Mouse (Mus musculus) G1E (cell line): Measurements from ENCODE around the gene Fbxw24. TPM values are rescaled to one million over a fixed set of nuclear protein-coding genes. Genes with fewer than 3 reads are reported as not detected.

Experiments used
- ATAC-seq: 2 replicates; pipeline ENCODE4 v1.8.0; 2016; ENCODE audit warnings: mild to moderate bottlenecking; ENCODE audit not compliant: insufficient number of reproducible peaks, poor library complexity, low FRiP score, severe bottlenecking; ENCODE audit errors: extremely low read depth
- DNase-seq: peaks from one replicate; pipeline ENCODE4 v3.0.0; 2012; ENCODE audit warnings: low spot score
- H3K27me3 ChIP-seq: 2 replicates; pipeline ENCODE4 v1.6.1; 2012; ENCODE audit warnings: mild to moderate bottlenecking, low read length, inconsistent platforms; ENCODE audit not compliant: insufficient read depth
- H3K36me3 ChIP-seq: replicated peaks from 2 replicates; pipeline ENCODE3; 2012; ENCODE audit warnings: mild to moderate bottlenecking, inconsistent platforms
- H3K4me1 ChIP-seq: 2 replicates; pipeline ENCODE4 v1.6.1; 2012; ENCODE audit warnings: low read depth, low read length, inconsistent platforms, mixed read lengths; ENCODE audit not compliant: insufficient read depth
- H3K4me3 ChIP-seq: 2 replicates; pipeline ENCODE4 v1.5.1; 2012; ENCODE audit warnings: low read depth, mild to moderate bottlenecking, inconsistent platforms, low read length, moderate library complexity, mixed read lengths
- H3K9me3 ChIP-seq: replicated peaks from 2 replicates; pipeline ENCODE4 v1.6.1; 2012; ENCODE audit warnings: inconsistent platforms
- CTCF ChIP-seq: IDR thresholded peaks from 2 replicates; pipeline ENCODE4 v1.5.1; 2012; ENCODE audit warnings: low read depth, low read length, inconsistent platforms, mixed read lengths
- GATA1 ChIP-seq: IDR thresholded peaks from 2 replicates; pipeline ENCODE4 v1.6.1; 2012; ENCODE audit warnings: borderline replicate concordance, low read length, inconsistent platforms, mixed read lengths
- GATA2 ChIP-seq: IDR thresholded peaks from 2 replicates; pipeline ENCODE4 v1.6.1; 2012; ENCODE audit warnings: low read depth, low read length, inconsistent platforms, borderline replicate concordance
- POLR2AphosphoS5 ChIP-seq: IDR thresholded peaks from 2 replicates; pipeline ENCODE4 v1.6.1; 2012; ENCODE audit warnings: low read depth, low read length, inconsistent platforms; ENCODE audit not compliant: insufficient replicate concordance
- TAL1 ChIP-seq: conservative IDR thresholded peaks from 2 replicates; pipeline ENCODE4 v1.6.1; 2012; ENCODE audit warnings: low read depth, low read length, inconsistent platforms, mixed read lengths
- polyA plus RNA-seq: library from polyadenylated mRNA; stranded (reverse); fragments of >175 nt; gene quantifications from 2 replicates; pipeline ENCODE4 v1.2.3, GENCODE M21; 2012
- total RNA-seq, 2 experiments: library from RNA; stranded (forward) in 1 of 2; stranded (reverse) in 1 of 2; fragments of 200-1000 nt in 1 of 2; fragments of >200 nt in 1 of 2; fragmentation: Nextera tagmentation in 1 of 2; gene quantifications; 2 replicates each; pipeline ENCODE4 v1.2.3; 2014 to 2017

Fbxw24 gene
- total and polyA plus RNA-seq, 3 experiments = not detected

- no peak overlapping the region for H3K4me3 ChIP-seq
- no peaks in the 10 kb centered on the region for H3K4me1 ChIP-seq
- H3K36me3 ChIP-seq = no peaks in the 10 kb centered on the region
- DNase-seq (no peak), ATAC-seq (no peak)
- TF ChIP-seq CTCF (no peak), POLR2AphosphoS5 (no peak), TAL1 (no peak), GATA2 (no peak), GATA1 (no peak)
- H3K9me3 ChIP-seq = no peaks in the 10 kb centered on the region
- no peaks in the 10 kb centered on the region for H3K27me3 ChIP-seq
Measured at GRCm38 (mm10) chr9:109552483-109552882, 73.4 kb downstream of the Fbxw24 start.

Other genes starting within 250 kb of the Fbxw24 start
- gene Fbxw22, start 221.8 kb downstream of the Fbxw24 start, total RNA-seq (2014; fragmentation: Nextera tagmentation) = not detected in 2 replicates
- gene Fbxw22, start 221.8 kb downstream of the Fbxw24 start, total RNA-seq (2017) = 0.06 and 0.11 TPM in 2 replicates
- not detected in 2 replicates for gene Fbxw22, start 221.8 kb downstream of the Fbxw24 start, polyA plus RNA-seq
- not detected in 2 replicates for gene Fbxw16, start 176.9 kb downstream of the Fbxw24 start, total RNA-seq (2014; fragmentation: Nextera tagmentation)
- not detected in 2 replicates for gene Fbxw16, start 176.9 kb downstream of the Fbxw24 start, total RNA-seq (2017)
- gene Fbxw16, start 176.9 kb downstream of the Fbxw24 start, polyA plus RNA-seq = not detected in 2 replicates
- not detected in 2 replicates for gene Fbxw19, start 130.2 kb downstream of the Fbxw24 start, total RNA-seq (2014; fragmentation: Nextera tagmentation)
- gene Fbxw19, start 130.2 kb downstream of the Fbxw24 start, total RNA-seq (2017) = 0.11 TPM in 1 of 2 replicates, not detected in the other
- gene Fbxw19, start 130.2 kb downstream of the Fbxw24 start, polyA plus RNA-seq = not detected in 2 replicates
- not detected in 2 replicates for gene Fbxw15, start 57.8 kb downstream of the Fbxw24 start, total RNA-seq (2014; fragmentation: Nextera tagmentation)
- not detected in 2 replicates for gene Fbxw15, start 57.8 kb downstream of the Fbxw24 start, total RNA-seq (2017)
- gene Fbxw15, start 57.8 kb downstream of the Fbxw24 start, polyA plus RNA-seq = not detected in 2 replicates
- gene Fbxw25, start 38.6 kb upstream of the Fbxw24 start, total RNA-seq (2014; fragmentation: Nextera tagmentation) = not detected in 2 replicates
- not detected in 2 replicates for gene Fbxw25, start 38.6 kb upstream of the Fbxw24 start, total RNA-seq (2017)
- not detected in 2 replicates for gene Fbxw25, start 38.6 kb upstream of the Fbxw24 start, polyA plus RNA-seq
- gene Fbxw18, start 76.6 kb upstream of the Fbxw24 start, total RNA-seq (2014; fragmentation: Nextera tagmentation) = not detected in 2 replicates
- 0.06 TPM in 1 of 2 replicates, not detected in the other for gene Fbxw18, start 76.6 kb upstream of the Fbxw24 start, total RNA-seq (2017)
- not detected in 2 replicates for gene Fbxw18, start 76.6 kb upstream of the Fbxw24 start, polyA plus RNA-seq
- not detected in 2 replicates for gene Fbxw26, start 120.0 kb upstream of the Fbxw24 start, total RNA-seq (2014; fragmentation: Nextera tagmentation)
- gene Fbxw26, start 120.0 kb upstream of the Fbxw24 start, total RNA-seq (2017) = 0.11 TPM in 1 of 2 replicates, not detected in the other
- gene Fbxw26, start 120.0 kb upstream of the Fbxw24 start, polyA plus RNA-seq = not detected in 2 replicates
- gene Fbxw27, start 164.6 kb upstream of the Fbxw24 start, total RNA-seq (2014; fragmentation: Nextera tagmentation) = not detected in 2 replicates
- gene Fbxw27, start 164.6 kb upstream of the Fbxw24 start, total RNA-seq (2017) = 0.33 and 0.41 TPM in 2 replicates
- not detected in 2 replicates for gene Fbxw27, start 164.6 kb upstream of the Fbxw24 start, polyA plus RNA-seq
- not detected in 2 replicates for gene Spink8, start 186.2 kb upstream of the Fbxw24 start, total RNA-seq (2014; fragmentation: Nextera tagmentation)
- 15.7 and 16.0 TPM in 2 replicates for gene Spink8, start 186.2 kb upstream of the Fbxw24 start, total RNA-seq (2017)
- gene Spink8, start 186.2 kb upstream of the Fbxw24 start, polyA plus RNA-seq = not detected in 2 replicates
- gene Nme6, start 206.7 kb upstream of the Fbxw24 start, total RNA-seq (2014; fragmentation: Nextera tagmentation) = 45.6 and 63.6 TPM in 2 replicates
- gene Nme6, start 206.7 kb upstream of the Fbxw24 start, total RNA-seq (2017) = 33.4 and 44.1 TPM in 2 replicates
- 7.6 and 13.6 TPM in 2 replicates for gene Nme6, start 206.7 kb upstream of the Fbxw24 start, polyA plus RNA-seq
- not detected in 2 replicates for gene Camp, start 223.6 kb upstream of the Fbxw24 start, total RNA-seq (2014; fragmentation: Nextera tagmentation)
- gene Camp, start 223.6 kb upstream of the Fbxw24 start, total RNA-seq (2017) = not detected in 2 replicates
- gene Camp, start 223.6 kb upstream of the Fbxw24 start, polyA plus RNA-seq = 0.12 TPM in 1 of 2 replicates, not detected in the other
- 37.1 and 38.5 TPM in 2 replicates for gene Cdc25a, start 249.5 kb upstream of the Fbxw24 start, total RNA-seq (2014; fragmentation: Nextera tagmentation)
- gene Cdc25a, start 249.5 kb upstream of the Fbxw24 start, total RNA-seq (2017) = 44.0 and 46.4 TPM in 2 replicates
- 102 and 128 TPM in 2 replicates for gene Cdc25a, start 249.5 kb upstream of the Fbxw24 start, polyA plus RNA-seq